Mouse (Mus musculus) heart, postnatal 25 days (tissue): Measurements from ENCODE around the gene Prss33. TPM values are rescaled to one million over a fixed set of nuclear protein-coding genes. Genes with fewer than 3 reads are reported as not detected.

Source experiments
- DNase-seq: peaks from one replicate; pipeline ENCODE4 v3.0.0; 2022; ENCODE audit warnings: low spot score
- intact Hi-C: fragments of 180-260 bp; cut with DNase I; formaldehyde crosslinking; loops from one replicate; pipeline ENCODE4 v1.15.1; 2025
- total RNA-seq, 2 experiments: library from RNA; stranded (reverse); gene quantifications; 2 replicates each; pipeline ENCODE4 v1.2.3; 2021

Gene Prss33
- total RNA-seq, 2 experiments from 2014 or later: not detected

GRCm38 (mm10) chr17:23829064-23829619 lies 6.7 kb downstream of the Prss33 start, which contains the start of gene Elob:
Gene Elob, minus strand, starts transcription at chr17:23829136.
- intact Hi-C loops: no loop called here
- peak; percentile 66 for DNase-seq

DNA sequence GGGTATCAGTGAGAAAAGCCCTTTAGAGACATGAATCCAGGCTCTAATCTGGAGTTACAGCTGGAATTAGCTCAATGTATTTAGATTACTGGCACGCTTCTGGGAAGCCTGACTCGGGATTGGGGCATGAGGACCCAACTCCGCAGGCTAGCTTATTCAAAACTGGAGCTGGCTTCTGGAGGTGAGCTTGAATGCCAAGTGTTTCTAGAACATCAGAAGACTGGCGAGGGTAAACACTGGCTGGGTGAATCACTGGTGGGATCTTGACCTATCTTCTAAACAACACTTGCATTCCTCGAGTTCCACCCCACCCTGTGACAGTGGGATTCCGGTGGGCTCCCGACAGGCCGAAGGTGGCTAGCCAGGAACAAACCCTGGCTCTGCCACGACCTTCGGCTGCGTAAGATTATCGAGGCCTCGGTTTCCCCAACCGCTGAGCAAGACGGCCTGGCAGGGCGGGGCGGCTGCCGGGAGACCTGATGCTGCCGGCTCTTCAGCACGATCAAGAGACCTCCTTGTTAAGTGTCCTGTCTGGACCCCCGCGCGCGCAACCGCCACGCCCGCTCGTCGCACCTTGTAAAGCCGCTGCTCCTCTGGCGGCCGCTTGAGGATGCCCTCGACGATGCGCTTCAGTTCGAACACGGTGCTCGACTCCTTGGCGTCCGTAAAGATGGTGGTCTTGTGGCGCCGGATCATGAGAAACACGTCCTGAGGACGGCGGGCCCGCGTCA lies 7.4 kb downstream of the Prss33 start:
- DNase-seq: no peak
- intact Hi-C loops: loop anchor here (1.0 kb wide), 1 partner anchor 24 kb away; no protein-coding TSS in a partner anchor

GRCm38 (mm10) chr17:23825591-23825990 lies 10.3 kb downstream of the Prss33 start:
- no peak for DNase-seq
- intact Hi-C loops: loop anchor here (2.0 kb wide), 1 partner anchor 19 kb away; no protein-coding TSS in a partner anchor

DNA sequence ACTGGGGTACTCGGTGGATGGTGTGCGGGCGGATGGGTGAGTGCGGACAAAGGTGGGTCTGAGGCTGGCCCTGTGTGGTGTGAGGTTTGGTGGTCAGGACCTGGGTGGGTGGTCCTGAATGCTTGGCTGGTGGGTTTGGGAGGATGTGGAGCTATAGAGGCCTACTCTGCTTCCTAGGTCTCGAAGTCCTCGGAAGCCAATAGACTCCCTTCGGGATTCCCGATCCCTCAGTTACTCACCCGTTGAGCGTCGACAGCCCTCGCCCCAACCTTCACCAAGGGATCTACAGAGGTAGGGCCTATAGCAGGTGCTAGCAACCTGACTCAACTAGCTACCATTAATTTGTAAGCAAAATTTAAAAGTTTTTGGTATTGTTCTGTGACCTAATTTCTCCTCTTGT lies 12.2 kb downstream of the Prss33 start:
- no peak for DNase-seq
- intact Hi-C loops: loop anchor here (2.0 kb wide), 1 partner anchor 17 kb away; no protein-coding TSS in a partner anchor

- DNase-seq: no peak
- intact Hi-C loops: no loop called here
Measured at GRCm38 (mm10) chr17:23823018-23823417, 12.8 kb downstream of the Prss33 start.

DNA sequence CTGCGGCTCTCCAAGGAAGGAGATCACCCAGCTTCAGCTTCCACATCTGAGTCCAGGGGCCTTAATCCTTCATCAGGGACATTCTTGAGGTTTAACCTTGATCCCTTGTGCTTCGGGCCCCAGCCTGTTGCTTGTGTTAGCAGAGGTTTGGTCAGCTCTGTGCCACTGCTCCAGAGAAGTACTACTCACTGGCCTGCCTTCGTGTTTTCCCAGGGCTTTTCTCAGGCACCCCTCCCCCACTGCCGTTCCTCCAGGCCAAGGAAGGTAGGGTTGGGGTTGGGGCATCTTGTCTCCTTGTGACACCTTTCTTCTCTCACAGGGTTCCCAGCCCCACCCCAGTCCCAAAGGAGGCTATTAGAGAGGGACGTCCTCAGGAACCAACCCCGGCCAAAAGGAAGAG lies 13.8 kb downstream of the Prss33 start:
- no peak for DNase-seq
- intact Hi-C loops: no loop called here

DNA sequence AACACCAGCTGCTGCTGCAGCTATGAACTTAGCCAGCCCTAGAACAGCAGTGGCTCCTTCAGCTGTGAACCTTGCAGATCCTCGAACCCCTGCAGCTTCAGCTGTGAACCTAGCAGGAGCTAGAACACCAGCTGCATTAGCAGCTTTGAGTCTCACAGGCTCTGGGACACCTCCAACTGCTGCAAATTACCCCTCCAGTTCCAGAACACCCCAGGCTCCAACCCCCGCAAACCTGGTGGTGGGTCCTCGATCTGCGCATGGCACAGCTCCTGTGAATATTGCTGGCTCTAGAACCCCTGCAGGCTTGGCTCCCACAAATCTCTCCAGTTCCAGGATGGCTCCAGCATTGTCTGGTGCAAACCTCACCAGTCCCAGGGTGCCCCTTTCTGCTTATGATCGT lies 15.1 kb downstream of the Prss33 start:
- intact Hi-C loops: no loop called here

GRCm38 (mm10) chr17:23819235-23819634 lies 16.6 kb downstream of the Prss33 start:
- no peak for DNase-seq
- intact Hi-C loops: no loop called here

More for the DNA sequence above, 15.1 kb downstream of the Prss33 start:
- no peak for DNase-seq

DNA sequence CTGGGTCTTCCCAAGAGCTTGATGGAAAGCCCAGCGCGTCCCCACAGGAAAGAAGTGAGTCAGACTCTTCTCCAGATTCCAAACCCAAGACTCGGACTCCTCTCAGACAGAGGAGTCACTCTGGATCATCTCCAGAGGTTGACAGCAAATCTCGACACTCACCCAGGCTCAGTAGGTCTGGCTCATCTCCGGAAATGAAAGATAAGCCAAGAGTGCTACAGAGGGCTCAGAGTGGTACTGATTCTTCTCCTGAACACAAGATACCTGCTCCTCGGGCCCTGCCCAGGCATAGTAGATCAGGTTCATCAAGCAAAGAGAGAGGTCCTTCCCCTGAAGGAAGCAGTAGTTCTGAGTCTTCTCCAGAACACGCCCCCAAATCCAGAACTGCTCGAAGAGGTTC lies 17.3 kb downstream of the Prss33 start:
- intact Hi-C loops: no loop called here

GRCm38 (mm10) chr17:23815641-23816040 lies 20.2 kb downstream of the Prss33 start:
- intact Hi-C loops: no loop called here
- no peak for DNase-seq

More for the DNA sequence above, 17.3 kb downstream of the Prss33 start:
- no peak for DNase-seq

DNA sequence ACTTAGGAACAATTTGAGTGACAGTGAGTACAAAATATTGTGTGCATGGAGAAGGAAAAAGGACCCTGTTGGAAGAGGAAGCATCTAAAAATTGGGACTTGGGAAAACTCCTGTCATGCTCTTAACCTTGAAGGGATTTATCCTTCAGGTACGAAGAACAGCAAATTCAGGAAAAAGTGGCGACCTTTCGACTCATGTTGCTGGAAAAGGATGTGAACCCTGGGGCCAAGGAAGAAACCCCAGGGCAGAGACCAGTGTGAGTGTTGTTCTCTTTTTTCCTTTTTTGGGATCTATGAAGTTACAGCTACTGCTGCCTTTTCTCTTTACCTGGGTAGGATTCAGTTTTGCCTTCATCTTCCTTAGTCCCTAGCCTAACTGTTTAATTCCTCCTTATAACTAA lies 27.9 kb downstream of the Prss33 start:
- intact Hi-C loops: loop anchor here (1.0 to 2.0 kb wide), 2 partner anchors 17 to 33 kb away; no protein-coding TSS in a partner anchor
- DNase-seq: no peak

DNA sequence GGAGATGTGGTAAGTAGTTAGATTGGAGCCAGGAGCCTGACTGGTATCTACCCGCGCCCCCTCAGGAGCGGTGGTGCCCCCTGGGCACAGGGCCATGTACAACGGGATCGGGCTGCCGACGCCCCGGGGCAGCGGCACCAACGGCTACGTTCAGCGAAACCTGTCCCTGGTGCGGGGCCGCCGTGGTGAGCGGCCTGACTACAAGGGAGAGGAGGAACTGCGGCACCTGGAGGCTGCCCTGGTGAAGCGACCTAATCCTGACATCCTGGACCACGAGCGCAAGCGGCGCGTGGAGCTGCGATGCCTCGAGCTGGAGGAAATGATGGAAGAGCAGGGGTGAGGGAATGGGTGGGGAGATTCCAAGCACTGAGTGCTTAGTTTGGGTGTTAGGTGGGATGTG lies 29.0 kb downstream of the Prss33 start:
- no peak for DNase-seq
- intact Hi-C loops: loop anchor here (1.0 to 2.0 kb wide), 2 partner anchors 18 to 32 kb away; no protein-coding TSS in a partner anchor

- DNase-seq: no peak
- intact Hi-C loops: loop anchor here (1.0 kb wide), 1 partner anchor 24 kb away; no protein-coding TSS in a partner anchor
Measured at GRCm38 (mm10) chr17:23804426-23805085, 31.3 kb downstream of the Prss33 start.

DNA sequence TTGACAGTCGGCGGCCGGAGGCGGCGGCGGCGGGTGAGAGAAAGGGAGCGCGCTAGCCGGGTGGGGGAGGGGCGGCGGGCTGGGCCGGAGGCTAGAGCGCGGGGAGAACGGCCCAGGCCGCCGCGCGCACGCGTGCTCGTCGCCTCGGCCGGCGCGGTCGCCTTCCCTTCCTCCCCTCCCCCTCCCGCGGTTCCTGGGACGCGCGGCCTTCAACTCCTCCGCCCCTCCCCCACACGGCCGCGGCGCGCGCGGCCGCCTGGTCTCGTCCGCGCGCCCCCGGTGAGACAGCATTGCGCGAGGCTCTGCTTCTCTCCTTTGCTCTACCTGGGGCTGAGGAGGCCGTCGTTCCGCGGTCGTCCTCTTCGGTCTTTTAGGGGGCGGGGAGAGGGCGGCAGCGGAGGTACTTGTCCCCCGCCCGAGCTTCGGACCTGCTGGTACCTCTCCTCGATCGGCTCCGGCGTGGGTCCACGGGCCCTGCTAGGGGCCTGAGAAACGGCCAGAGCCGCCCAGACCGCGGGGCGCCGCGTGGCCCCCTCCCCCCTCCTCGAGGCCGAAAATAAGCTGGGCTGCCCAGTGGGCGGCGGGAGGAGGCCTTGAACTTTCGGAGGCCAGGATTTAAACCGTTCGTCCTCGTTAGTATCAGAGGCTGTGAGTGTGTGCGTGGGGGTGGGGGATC lies 32.4 kb downstream of the Prss33 start:
- DNase-seq: no peak
- intact Hi-C loops: loop anchor here (1.0 kb wide), 1 partner anchor 25 kb away; no protein-coding TSS in a partner anchor

DNA sequence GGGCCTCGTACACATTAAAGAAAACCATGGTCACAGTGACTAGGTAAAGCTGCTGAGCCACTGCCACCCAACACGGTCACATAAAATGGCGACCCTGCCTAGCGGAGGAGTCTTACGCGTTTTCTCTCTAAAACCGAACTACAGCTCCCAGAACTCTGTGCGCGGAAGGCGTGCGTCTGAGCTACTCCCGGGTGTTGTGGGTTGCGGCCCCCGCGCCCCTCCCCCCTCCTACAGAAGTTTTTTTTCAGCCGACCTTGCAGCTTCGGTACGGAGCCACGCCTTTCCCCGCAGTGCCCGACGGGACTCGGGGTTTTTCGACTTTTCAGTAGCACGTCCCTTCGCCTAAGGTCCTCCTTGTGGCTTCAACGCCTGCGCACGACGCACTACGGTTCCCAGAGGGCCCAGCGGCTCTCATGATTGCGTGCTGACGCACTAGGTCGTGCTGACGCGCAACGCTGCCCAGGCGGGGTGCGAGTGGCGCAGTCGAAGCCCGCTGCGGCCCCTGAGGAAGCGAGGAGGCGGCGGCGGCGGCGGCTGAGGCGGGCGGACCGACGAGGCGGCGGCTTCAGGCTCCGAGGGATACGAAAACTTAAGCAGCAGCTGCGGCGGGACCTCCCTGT lies 33.0 kb downstream of the Prss33 start:
- DNase-seq: peak; percentile 97
- intact Hi-C loops: no loop called here

DNA sequence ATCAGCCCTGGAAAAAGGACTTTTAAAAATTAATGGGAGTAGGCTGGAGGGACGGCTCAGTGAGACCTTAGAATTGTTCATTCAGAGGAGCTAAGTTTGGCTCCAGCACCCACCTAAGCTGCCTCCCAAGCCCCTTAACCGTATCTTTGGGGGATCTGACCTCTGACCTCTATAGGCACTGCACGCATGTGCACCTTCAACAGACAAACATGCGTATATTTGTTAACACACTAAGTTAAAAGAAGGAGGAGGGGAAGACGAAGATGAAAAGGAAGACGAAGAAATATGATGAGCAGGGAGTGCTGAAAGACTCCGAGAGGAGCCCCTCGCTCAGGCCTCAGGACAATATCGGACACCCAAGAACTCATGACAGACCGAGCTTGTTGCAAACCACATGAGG lies 34.2 kb downstream of the Prss33 start:
- DNase-seq: no peak
- intact Hi-C loops: no loop called here

GRCm38 (mm10) chr17:23797316-23797715 lies 38.5 kb downstream of the Prss33 start:
- no peak for DNase-seq
- intact Hi-C loops: no loop called here

- no peak for DNase-seq
- intact Hi-C loops: no loop called here
Measured at GRCm38 (mm10) chr17:23795323-23795722, 40.5 kb downstream of the Prss33 start.

GRCm38 (mm10) chr17:23791079-23791357 lies 44.8 kb downstream of the Prss33 start:
- DNase-seq: no peak
- intact Hi-C loops: no loop called here
